Mouse (Mus musculus): ENCODE measurements around the gene Iqcj.

The Iqcj gene

DNA sequence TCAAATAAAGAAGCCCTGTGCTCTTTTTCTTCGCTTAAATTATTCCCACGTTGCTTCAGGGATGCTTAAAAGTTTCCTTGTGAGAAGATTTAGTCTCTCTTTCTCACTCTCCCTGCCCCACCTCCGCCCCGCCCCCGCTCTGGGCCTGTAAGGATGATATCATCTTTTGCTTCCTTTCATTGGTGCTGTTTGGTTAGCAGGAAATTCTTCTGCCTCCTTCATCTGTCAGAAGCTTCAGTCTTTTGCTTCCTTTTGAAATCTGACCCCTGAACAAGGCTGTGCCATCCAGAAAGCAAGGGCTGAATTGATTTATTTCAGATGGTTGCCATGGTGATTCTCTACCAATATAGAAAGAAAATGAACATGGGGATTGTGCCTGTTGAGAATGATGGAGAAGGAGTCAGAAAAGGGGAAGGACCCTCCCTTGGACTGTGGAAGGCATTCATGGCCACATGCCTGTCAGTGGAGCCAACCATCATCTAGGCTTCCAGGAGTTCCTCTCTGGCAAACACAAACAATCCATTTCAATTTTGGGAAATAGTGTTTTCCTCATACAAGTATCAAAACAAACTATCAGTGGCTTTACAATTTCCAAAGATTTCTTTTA, 62.5 kb downstream of the Iqcj start:
- DNase-seq (ENCODE audit: low spot score) = no peak

DNA sequence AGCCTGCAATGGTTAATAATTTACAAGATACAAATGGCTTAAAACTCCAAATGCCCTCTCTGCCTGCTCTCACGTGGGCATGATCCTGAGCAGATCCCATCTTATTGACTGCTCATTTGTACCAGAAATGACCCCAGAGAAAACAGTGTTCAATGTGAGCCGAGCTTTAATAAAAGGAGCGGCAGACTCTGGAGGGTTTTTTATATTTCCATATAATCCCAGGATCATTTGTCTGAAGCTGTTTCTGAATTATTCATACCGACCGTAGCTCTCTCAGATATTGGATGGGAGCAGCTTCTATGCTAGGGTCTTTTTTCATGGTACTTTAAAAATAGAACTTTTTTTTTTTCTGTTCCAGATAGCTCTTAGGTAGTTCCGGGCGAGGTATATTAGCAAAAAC, 67.7 kb downstream of the Iqcj start:
- no peak for DNase-seq (ENCODE audit: low spot score)

DNA sequence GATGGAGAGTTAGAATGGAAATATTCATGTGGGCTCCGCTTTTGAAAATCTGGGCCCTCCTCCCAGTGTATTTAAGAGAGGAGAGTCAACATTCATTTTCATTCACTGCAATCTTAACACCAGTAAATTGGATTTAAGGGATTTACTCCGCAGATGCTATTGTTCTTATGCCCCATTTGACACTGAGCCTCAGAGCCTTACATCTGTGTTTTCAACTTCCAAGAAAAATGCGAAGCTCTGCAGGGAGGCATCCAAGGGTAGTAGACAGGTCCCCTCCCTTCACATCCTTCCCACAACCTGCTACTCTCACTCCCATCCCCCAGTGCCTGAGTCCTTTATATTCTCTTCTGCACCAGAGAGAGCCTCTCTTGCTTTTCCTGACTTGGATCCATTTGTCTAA, 68.1 kb downstream of the Iqcj start:
- no peak for DNase-seq (ENCODE audit: low spot score)

DNA sequence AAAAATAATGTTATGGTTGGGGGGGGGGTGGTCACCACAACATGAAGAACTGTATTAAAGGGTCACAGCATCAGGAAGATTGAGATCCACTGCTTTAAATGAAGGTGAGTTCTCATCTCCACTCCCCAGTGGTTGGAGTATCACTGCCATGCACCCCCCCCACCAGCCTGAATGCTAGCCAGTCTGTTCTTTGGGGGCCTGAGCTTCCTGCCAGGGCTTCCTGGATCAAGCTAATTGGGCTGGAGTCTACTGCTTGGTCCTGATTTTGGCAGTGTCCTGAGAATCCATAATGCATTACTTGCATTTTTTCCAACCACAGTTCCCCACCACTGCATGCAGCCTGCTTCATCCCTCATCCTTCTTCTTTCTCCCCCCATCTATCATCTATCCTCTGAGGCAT, 68.7 kb downstream of the Iqcj start:
- no peak for DNase-seq (ENCODE audit: low spot score)

DNA sequence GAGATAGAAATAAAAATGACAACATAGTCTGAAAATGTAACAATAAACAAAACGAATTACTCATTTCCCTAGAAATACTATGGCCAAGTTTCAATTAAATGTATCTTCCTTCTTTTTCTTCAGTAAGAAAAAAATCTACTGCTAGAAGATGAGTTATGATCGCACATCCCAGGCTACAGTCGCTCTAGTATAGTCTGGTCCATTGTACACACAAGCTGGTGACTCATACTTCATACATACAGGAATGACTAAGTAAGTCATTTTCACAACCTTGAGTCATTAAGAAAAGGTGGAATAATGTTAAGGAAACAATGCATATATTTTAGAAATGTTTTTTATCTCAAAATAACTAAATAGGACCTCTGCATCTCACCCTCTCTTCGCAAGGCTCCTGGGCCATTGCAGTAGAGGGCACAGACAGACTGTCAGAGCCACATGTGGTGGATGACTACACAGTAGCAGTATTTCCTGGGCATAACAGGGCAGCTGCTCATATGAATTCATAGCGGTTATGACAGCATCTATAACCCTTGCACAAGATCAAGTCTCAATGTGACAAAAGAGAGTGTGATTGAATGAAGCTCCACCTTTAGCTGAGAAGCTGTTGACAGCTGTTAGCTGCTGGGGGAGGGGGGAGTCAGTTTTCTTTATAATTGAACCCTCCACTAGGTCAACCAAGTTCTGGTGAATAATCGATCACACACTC, 70.1 kb downstream of the Iqcj start:
- DNase-seq (ENCODE audit: low spot score) = no peak

DNA sequence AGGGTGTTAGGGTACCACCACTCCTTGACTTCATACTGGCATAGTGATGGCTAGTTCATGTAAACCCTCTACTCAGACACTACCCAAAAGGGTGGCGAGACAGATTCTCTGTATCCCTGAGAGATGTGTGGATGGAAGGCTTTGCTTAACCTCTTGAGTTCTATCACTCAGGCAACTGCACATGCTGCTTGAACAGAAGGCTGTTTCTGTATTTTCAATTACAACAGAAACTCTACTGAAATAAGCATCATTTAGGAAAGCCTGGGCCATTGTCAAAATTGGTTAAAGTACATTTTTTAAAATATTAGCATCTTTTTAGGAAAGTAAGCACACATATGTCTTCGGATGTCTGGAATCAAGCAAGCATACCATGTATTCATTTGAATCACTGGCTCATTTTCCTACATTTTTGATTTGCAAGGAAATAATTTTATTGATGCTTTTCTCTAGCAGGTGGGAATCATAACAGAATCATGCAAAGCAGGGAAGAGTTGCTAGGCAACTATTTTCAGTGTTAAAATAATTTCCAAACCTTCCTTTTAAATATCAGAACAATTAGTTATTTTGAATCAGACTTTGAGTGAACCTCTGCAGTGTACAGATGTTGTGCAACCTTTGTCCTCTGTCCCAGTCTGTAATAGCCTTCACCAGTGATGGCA, 82.4 kb downstream of the Iqcj start:
- DNase-seq (ENCODE audit: low spot score) = no peak

DNA sequence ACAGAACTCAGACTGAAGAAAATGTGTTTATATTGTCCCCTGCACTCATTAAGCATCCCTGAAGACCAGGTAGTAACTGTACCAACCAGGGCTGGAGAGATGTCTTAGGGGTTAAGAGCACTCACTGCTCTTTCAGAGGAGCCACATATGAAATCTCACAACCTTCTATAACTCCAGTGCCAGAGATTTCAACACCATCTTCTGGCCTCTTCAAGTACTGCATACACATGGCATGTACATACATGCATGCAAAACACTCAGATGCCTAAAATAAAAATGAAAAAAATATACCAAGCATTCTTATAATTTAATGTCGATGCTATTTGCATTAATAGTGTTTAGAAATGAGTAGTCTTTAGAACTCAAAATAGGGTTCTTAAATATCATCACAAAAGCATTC, 88.0 kb downstream of the Iqcj start:
- no peak for DNase-seq (ENCODE audit: low spot score)

DNA sequence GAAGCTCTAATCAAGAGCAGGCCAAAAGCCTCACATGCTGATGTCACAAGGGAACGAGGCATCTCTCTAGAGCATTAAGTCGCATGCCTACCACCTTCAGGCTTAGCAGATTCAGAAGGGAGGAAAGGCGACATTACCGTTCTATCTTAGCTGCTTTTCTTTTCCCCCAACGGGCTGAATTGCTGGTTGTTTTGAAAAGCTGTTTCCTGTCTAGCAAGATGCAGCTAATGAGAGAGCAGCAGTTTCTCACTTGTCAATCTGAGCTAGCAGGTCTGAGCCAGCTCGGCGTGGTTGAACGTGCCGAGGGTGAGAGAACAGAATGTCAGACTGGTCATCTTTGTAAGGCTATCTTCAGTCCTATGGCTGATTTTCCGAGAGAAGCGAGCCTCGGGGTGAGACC, 91.3 kb downstream of the Iqcj start:
- DNase-seq (ENCODE audit: low spot score) = no peak

DNA sequence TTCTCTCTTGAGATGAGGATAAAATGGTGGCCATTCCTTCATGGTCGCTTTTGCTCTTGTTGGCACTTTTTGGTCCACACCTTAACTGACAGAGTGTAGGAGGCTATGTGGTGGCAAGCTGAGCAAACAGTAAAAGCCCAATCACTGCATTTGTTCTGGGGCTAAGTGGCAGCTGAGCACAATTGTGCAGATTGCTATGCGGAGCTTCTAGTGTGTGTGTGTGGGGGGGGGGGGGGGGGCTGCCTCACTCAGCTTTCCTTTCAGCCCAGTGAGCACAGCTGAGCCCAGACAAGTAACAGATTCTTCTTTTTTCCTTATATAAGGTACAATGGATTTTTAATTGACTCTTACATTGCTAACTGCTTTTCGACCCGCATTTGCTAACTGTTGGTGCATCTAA, 110.4 kb downstream of the Iqcj start:
- DNase-seq (ENCODE audit: low spot score) = no peak

DNA sequence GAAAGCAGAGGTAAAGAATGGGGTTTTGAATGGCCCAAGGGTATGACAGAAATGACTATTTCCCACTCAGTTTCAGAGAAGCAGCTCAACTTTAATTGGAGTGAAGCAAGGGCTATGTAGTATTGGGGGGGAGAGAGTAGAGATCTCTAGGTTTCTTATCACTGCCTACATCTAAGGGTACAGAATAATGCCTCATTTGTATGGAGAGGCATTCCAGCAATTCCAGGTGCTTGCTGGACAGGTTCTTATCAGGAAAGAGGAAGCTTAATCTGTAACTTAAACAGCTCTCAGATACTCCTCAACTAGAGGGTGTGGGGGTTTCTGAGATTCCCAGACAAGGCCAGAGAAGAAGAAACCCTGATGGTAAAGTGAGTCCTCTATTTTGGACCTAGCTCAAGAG, 120.3 kb downstream of the Iqcj start:
- DNase-seq (ENCODE audit: low spot score) = no peak

DNA sequence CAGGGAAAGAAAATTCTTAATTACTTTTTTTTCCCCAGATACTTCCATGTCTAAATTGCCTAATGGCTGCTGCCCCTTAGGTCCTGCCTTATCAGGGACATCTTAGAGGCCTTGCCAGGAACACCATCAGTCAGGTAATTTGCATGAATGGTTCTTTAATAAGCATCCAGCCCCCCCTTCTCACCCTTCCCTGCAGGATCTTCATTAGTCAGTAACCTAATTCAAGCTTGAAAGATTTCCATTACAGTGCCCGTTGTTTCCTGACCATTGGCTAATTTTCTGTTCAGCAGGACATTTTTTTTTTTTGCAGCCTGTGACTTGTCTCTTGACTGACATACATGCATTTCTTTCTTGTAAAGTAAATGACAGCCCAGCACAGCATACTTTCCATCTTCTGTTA, 123.8 kb downstream of the Iqcj start:
- DNase-seq (ENCODE audit: low spot score) = no peak

DNA sequence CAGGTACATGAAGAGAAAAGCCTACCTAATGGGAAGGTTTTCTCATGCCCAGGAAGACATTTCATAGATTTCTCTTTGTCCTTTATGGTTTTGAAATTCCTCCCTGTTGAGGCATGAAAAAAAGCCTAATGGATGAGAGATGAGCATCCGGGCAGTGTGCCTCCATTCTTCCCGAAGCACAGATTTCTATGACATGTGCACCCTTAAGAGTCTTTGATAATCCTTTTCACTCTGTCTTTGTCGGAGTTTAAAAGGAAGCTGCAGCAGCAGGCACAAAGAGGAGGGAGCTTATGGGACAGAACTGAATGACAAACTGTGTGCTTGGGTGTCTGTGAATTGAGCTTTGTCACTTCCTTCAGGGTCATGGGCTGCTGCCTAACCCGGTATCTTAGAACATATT, 127.4 kb downstream of the Iqcj start:
- DNase-seq (ENCODE audit: low spot score) = no peak

DNA sequence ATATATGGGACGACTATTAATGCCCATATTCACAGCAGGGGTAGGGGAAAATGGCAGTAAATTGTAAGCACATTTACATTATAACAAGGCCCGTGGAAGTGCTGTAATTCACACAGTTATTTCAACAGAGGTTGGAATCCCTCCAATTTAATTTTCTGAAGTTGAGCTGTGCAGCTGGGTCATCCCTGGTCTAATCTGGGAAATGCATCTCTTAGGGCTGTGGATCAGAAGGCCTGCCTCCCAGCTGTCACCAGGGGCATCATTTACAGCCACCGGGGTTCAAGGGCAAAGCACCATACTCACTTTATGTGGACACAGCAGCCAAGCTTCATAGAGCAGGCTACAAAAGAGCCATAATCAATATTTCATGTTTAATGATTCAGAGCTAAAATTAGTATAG, 144.1 kb downstream of the Iqcj start:
- DNase-seq (ENCODE audit: low spot score) = no peak

DNA sequence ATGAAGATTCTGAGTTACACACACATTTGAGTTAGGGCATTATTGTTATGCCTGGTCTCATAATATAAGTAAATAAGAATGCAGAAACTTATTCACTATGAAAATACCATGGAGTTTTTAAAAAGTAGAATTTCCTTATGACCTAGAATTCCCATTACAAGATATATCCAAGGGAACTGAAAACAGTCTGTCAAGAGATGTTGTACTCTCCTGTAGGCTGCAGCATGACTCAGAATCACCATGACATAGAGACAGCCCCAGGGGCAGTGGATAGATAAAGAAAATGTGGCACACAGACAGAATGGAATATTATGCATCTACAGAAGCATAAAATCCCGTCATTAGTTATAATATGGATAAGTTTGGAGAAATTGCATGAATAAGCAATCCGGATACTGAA, 150.9 kb downstream of the Iqcj start:
- no peak for DNase-seq (ENCODE audit: low spot score)

DNA sequence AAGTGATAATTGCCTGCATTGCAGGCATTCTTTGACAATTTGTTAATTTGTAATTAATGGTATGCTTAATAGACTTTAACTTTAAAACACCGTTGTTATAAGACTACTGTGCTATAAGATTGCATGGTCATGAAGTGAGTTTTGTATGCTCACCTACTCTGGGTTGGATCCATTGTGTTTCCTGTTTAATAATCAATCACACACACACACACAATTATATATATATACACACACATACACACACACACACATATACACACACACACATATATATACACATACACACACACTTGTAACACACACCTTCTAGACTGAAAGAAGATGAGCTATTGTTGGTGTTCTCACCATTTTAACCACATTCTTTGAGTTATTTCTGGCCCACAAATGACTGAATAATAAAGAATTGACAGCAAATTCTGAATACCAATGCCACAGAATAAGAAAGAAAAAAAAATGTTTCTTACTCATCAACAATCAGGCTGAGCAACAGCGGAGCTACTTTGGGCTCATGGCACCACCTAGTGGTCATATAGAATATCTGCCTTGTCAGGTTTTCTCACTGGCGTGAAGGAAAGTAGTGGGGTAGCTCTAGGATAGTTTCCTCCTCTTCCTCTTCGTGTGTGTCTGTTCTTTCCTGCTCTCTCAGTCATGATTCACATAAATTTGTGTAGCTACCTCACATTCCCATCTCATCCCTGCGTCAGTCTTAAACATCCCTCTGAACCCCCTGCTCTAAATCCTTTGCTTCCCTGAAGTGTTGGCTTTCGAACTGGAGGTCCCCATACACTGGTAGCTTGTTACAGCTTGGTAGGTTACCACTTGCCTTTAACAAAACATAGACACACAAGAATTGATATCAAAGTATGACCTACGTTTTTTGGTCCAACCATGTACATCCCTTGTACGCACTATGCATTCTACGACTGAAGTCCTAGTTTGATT, 153.7 kb downstream of the Iqcj start:
- no peak for DNase-seq (ENCODE audit: low spot score)

DNA sequence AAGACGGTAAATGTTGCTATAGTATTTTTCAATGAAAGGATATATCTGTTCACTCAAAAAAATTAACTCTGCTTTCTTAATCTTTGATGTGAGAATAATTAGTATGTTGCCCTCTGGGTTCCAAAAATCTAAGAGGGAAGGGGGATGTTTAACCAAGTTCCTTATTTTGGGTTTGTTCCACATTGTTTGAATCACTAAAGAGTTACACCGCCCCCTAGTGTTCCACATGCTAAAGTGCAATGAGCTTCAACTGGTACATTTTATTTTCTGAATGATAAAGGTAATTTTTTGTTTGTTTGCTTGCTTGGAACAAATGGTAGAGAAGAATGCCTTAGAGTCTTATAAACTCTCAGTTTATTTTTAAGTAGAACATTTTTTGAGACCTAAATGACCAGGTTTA, 161.5 kb downstream of the Iqcj start:
- DNase-seq (ENCODE audit: low spot score) = no peak

DNA sequence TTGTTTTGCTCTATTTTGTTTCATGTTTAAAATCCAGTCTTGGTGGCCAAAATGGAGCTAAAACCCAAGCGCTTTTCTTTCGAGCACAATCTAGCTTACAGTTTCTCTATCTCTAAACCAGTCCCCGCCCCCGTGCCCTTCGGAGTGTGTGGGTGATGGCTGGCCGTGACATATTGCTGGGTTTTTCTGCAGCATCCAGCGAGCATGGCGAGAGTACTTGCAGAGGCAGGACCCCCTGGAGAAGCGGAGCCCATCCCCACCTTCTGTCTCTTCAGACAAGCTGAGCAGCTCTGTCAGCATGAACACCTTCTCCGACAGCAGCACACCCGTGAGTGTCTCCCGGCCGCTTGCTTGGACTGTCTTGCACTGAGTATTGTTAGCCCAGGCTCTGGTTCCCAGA, 163.1 kb downstream of the Iqcj start:
- DNase-seq (ENCODE audit: low spot score) = no peak

DNA sequence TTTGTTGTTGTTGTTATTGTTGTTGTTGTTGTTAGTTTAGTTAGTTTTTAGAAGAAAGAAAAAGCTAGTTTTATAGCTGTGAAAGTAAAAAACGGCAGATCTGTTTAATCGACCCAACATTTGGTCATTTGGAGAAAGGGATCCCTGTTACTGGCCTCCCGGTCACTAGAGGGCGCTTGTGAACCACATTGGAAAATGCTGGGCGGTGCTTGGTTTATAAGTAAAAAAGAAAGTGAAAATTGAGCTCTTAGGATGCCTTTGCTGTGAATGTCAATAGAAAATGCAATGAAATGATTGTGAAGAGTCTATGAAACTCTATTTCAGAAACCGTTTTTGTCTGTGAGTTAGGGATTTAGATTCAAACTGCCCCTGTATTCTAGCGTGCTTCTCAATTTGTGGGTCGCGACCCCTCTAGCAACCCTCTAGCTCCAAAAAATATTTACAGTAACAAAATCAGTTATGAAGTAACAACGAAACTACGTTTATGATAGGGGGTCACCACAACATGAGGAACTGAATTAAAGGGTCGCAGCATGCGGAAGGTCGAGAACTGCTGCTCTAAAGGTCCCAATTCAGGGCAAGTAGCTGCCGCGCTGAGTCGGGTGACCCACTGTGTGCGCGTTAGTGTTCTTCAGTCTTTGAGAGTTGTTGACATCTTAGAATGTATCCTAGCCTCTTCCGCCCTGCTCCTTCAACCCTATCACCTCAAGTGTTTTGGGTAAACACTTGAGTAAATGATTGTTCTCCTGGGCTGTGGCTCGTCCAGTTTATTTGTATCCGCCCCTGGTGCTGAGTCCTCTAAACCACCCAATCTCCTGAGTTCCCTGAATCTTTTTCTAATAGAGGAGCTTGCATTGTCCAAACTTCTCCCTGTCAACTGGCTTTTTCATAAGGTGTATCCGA, 164.6 kb downstream of the Iqcj start:
- DNase-seq (ENCODE audit: low spot score) = no peak

DNA sequence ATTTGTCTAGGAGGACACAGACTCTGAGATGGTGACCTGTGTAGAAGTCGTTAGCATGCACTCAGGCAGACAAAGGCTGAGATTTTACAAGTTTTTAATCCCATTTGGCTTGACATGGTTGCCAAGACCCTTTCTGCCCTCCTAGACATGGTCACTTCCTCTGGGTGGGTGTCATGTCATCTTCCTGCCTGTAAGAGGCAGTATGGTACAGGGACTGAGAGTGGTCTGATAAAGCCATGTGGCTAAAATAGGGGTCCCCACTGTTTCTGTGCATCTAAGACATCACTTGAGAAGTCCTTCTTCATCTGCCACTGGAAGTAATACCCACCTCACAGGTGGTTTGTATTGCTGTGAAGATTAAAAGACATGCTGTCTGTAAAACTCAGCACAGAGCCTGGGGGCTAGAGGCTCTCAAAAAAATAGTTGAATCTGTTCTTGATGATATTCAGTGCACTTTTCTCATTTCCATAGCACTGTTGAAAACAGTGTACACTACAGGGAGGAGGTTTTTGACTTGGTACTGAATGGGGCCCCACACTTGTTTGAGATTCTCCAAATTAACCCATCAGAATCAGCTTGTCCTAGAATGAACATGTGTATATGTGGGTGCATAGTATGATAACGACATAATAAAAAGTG, 167.3 kb downstream of the Iqcj start:
- no peak for DNase-seq (ENCODE audit: low spot score)

DNA sequence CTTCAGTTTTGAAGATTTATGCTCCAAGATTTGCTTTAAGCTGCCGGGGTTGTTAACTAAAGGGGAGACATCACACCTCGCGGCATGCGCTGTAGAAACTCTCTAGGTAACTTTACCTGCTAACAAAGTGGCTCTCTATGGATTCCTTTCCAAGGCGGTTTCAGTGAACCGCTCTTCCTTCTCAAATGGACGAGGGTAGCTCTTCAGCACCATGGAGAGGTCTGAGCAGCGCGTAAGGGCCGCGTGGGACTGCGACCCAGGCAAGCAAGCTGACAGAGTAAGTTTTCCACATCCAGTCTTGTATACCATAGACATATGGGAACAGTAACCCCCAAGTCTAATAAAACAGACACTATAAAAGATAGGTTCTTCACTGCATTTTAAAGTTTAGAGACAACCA, 172.7 kb downstream of the Iqcj start, which contains the start of gene Schip1:
TSS of gene Schip1 (plus strand) at position 72 of the 400 bp plus-strand sequence.
- no peak for DNase-seq (ENCODE audit: low spot score)

All from urinary bladder, postnatal 10 days (tissue).